20 mouse cellular contexts compared by ENCODE assay signal in the genomic region with DNA sequence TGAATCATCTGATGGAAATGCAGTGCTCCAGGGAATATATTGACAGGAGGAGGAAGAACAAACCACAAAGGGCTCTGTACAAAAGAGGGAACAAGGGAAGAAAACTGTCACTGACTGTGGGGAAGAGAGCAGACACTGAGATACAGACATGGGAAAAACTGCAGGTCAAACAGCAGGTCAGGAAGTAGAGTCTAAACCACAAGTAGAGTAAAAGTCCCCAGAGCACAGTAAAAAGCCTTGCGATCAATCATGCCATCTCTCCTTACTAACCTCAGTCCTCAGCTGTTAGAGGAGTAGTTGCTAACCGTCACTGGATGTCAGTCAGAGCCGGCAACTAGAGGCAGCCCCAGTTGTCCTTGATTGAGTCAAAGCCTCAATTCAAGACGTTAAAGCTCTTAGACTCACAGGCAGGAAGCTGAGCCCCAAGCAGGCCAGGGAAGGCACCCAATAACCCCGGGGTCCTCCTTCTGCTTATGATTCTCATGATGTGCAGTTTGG. TPM values are rescaled to one million over a fixed set of nuclear protein-coding genes. Genes with fewer than 3 reads are reported as not detected.
"Had no signal": no experiment of that assay in that cellular context is flagged by ENCODE, and none has a peak within 500 bp of the region (broad histone marks: within the 10 kb centered on the region; RNA-seq: fewer than 3 reads in every experiment).

No protein-coding gene starts in this region.

- DNase-seq: kidney, adult 18-20 months; kidney, postnatal 10 days; kidney, postnatal 4 days; liver; lung, adult 18-20 months; lung, postnatal 36 days; right cerebral cortex, adult 18-20 months; right cerebral cortex, postnatal 25 days; thymus, adult 18-20 months had no signal

- ATAC-seq: midbrain, embryonic 13.5 days had no signal

- H3K36me3 ChIP-seq: limb, embryonic 12.5 days; midbrain, embryonic 13.5 days; neural tube, embryonic 15.5 days had no signal

- H3K27me3 ChIP-seq: limb, embryonic 12.5 days; midbrain, embryonic 13.5 days; neural tube, embryonic 15.5 days had no signal

RNA-seq across cellular contexts. Expression of a gene that starts 49.0 kb away (rescaled TPM):
- total RNA-seq: megakaryocyte progenitor cell, adult 5-6 weeks; midbrain, postnatal 0 days had no signal
- polyA plus RNA-seq: kidney, embryonic 14.5 days; limb, embryonic 12.5 days; liver, embryonic 14.5 days; lung, embryonic 16.5 days; neural tube, embryonic 11.5 days; small intestine, adult 2 months; stomach, embryonic 14.5 days had no signal

RNA-seq across cellular contexts. Expression of a gene that starts 58.8 kb away (rescaled TPM):
- total RNA-seq: megakaryocyte progenitor cell, adult 5-6 weeks had no signal
